Mouse (Mus musculus): ENCODE measurements around the gene Trim41. TPM values are rescaled to one million over a fixed set of nuclear protein-coding genes. Genes with fewer than 3 reads are reported as not detected.
"Not testable (repeated sequence)": the region's sequence is repeated elsewhere in the genome, so short reads cannot be mapped to it uniquely, and the experiment has no call there.

Gene Trim41
- polyA plus RNA-seq, 1 experiment from 2014 or later, result 7.5 TPM

DNA sequence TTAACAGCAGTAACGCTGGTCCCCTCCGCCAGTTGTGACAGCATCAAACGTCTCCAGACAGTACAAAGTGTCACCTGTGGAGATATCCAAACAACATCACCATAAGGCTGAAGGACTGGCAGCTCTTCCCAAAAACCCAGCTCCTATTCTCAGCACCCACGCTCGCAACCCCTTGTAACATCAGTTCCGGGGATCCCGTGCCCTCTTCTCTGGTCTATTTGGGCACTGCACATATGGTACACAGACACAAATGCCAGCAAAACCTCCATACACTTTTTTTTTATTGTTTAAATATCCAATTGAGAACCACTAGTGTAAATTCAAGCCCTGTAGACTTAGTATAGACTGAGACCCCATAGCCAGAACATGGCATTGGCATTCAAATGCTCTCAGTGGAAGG lies 21.9 kb downstream of the Trim41 start:
- Histone ChIP-seq H3K4me1 (replicated peaks) (peaks cover 20% of the 10 kb centered on the region), H3K36me3 (no peaks in the 10 kb centered on the region), H3K27me3 (0 out of 2 replicates have a peak, but pooled peaks cover 4% of the 10 kb centered on the region), H3K9me3 (no peaks in the 10 kb centered on the region), H3K4me2 (no peak overlapping the region), H3K4me3 (no peak overlapping the region), H3K27ac (no peak overlapping the region), H3K9ac (no peak overlapping the region)
- 91% methylated on average over 7 of the region's 7 CpGs for WGBS
- no peak for ATAC-seq (ENCODE audit: low FRiP score)

DNA sequence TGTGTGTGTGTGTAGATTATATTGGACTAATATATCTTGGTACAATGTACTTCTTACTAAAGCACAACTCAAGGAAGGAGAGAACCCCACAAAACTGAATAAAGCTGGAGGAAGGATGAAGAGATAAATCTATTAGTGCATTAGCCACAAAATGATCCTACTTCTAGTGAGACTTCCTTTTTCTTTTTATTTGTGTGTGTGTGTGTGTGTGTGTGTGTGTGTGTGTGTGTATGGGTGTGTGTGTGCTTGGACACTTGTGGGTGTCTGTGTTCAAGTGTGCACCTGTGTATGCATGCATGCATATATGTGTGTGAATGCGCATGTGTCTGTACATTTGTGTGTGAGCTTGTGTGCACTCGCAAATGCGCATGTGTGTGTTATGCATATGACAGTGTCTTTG lies 24.0 kb downstream of the Trim41 start:
- no peaks in the 10 kb centered on the region for H3K9me3 ChIP-seq
- no peaks in the 10 kb centered on the region for H3K36me3 ChIP-seq

DNA sequence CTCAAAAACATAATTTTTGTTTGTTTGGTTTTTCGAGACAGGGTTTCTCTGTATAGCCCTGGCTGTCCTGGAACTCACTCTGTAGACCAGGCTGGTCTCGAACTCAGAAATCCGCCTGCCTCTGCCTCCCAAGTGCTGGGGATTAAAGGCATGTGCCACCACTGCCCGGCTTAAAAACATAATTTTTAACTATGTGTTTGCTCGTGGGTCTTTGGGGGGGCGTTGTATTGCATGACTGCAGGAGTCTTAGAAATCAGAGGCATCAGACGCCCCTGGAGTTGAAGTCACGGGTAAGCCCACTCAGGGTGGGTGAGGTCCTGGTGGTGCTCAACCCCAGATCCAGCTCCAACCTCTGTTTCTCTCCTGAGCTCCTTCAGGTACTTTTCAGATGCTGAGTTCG lies 25.3 kb downstream of the Trim41 start:
- not testable (repeated sequence) for H3K27ac ChIP-seq

More for the DNA sequence above, 24.0 kb downstream of the Trim41 start:
- Histone ChIP-seq H3K4me1 (replicated peaks) (peaks cover 13% of the 10 kb centered on the region), H3K4me2 (no peak overlapping the region), H3K27ac (no peak overlapping the region), H3K4me3 (no peak overlapping the region), H3K27me3 (0 out of 2 replicates have a peak, but pooled peaks cover 4% of the 10 kb centered on the region), H3K9ac (no peak overlapping the region)
- WGBS, result 98% methylated on average over 3 of the region's 3 CpGs
- ATAC-seq (ENCODE audit: low FRiP score), result no peak

DNA sequence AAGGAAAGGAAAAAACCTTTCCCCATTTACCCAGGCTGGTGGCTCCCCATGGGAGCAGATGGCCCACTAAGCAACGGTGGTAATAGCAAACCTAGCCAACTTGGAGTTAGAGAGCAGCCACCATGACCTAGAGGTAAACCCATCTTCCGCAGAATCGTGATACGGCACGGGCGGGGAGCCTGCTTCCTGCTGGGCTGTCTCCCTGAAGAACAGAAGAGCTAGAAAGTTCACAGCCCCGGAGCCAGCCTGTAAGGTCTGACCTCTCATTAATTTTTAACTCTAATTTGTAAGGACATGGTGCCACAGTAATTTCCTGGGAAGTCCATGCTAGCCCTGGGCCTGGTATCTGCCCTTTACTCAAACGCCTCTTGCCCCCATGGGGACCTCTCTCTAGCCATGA lies 26.2 kb downstream of the Trim41 start:
- peaks cover 6% of the 10 kb centered on the region; the same call in 1 of the 2 replicates for H3K4me1 ChIP-seq (replicated peaks)
- H3K9ac ChIP-seq, result no peak overlapping the region
- 34% methylated on average over 8 of the region's 8 CpGs for WGBS
- H3K4me2 ChIP-seq, result no peak overlapping the region
- no peaks in the 10 kb centered on the region for H3K9me3 ChIP-seq
- ATAC-seq (ENCODE audit: low FRiP score), result no peak
- no peak overlapping the region for H3K4me3 ChIP-seq
- no peaks in the 10 kb centered on the region for H3K36me3 ChIP-seq
- no peak overlapping the region for H3K27ac ChIP-seq
- 0 out of 2 replicates have a peak, but pooled peaks cover 4% of the 10 kb centered on the region for H3K27me3 ChIP-seq

More for the DNA sequence above, 25.3 kb downstream of the Trim41 start:
- H3K9ac ChIP-seq; ATAC-seq (ENCODE audit: low FRiP score); H3K4me3 ChIP-seq; H3K36me3 ChIP-seq; H3K27me3 ChIP-seq; H3K4me2 ChIP-seq; H3K4me1 ChIP-seq (replicated peaks); H3K9me3 ChIP-seq: not testable (repeated sequence)
- 84% methylated on average over 9 of the region's 9 CpGs for WGBS

DNA sequence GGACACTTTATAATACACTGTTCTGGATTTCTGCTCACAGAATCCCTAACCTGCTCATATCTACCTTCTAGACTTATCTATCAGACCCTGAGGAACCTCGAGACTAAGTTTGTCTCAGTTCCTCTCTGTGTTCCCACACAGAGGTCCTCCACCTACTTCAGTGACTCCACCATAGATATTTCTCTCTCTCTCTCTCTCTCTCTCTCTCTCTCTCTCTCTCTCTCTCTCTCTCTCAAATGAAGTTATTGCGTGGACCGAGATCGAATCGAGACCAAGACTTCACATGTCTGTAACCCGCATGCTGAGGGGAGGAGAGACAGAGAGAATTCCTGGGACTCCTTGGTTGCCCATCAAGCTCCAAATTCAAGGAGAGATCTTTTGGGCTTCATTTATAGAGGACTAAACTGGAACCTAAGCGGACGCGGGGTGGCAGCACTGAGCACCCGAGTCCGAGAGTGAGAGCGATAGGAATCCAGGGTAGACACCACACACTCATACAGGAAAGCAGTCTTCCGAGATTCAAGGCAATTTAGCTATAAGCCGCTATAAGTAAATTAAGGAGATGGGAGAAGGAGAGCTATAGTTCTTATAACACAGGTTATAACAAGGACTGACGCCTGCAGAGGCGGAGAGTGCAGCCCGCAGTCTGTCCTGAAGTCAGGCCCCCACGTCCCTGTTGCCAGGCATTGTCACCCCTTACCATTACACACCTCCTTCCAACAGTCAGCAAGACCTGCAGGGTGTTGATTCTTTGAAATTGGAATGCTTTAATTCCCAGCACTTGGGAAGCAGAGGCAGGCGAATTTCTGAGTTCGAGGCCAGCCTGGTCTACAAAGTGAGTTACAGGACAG lies 27.0 kb downstream of the Trim41 start:
- Histone ChIP-seq H3K4me1 (replicated peaks) (peaks cover 6% of the 10 kb centered on the region; the same call in 1 of the 2 replicates), H3K36me3 (no peaks in the 10 kb centered on the region), H3K4me3 (peak overlapping the region; percentile 15; the same call in 1 of the 2 replicates), H3K4me2 (peak overlapping the region; percentile 47), H3K27me3 (0 out of 2 replicates have a peak, but pooled peaks cover 4% of the 10 kb centered on the region), H3K27ac (no peak overlapping the region), H3K9ac (no peak overlapping the region), H3K9me3 (no peaks in the 10 kb centered on the region)
- WGBS, result 15% methylated on average over 20 of the region's 20 CpGs
- ATAC-seq (ENCODE audit: low FRiP score), result no peak

DNA sequence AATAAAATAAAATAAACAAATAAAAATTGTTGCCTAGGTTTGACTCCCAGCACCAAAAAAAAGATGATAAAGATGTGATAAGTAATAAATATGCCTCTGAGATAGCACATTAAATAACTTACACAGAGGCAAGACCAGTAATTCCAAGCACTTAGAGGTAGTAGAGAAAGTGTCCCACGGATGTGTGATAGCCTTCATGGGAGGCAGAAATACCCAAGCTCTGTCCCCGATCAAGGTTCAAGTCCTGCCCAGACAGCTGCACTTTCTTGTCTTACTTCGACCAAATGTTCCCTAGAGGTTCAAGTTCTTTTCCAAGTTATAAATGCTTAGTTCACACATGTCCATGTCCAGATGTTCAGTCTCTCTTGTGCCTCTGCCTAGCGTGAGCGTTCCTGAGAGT lies 27.9 kb downstream of the Trim41 start:
- WGBS, result 87% methylated on average over 5 of the region's 5 CpGs
- Histone ChIP-seq H3K27me3 (0 out of 2 replicates have a peak, but pooled peaks cover 4% of the 10 kb centered on the region), H3K4me1 (replicated peaks) (peaks cover 6% of the 10 kb centered on the region; the same call in 1 of the 2 replicates), H3K9me3 (no peaks in the 10 kb centered on the region), H3K4me2 (no peak overlapping the region), H3K36me3 (no peaks in the 10 kb centered on the region), H3K9ac (no peak overlapping the region), H3K27ac (no peak overlapping the region), H3K4me3 (no peak overlapping the region)
- no peak for ATAC-seq (ENCODE audit: low FRiP score)

DNA sequence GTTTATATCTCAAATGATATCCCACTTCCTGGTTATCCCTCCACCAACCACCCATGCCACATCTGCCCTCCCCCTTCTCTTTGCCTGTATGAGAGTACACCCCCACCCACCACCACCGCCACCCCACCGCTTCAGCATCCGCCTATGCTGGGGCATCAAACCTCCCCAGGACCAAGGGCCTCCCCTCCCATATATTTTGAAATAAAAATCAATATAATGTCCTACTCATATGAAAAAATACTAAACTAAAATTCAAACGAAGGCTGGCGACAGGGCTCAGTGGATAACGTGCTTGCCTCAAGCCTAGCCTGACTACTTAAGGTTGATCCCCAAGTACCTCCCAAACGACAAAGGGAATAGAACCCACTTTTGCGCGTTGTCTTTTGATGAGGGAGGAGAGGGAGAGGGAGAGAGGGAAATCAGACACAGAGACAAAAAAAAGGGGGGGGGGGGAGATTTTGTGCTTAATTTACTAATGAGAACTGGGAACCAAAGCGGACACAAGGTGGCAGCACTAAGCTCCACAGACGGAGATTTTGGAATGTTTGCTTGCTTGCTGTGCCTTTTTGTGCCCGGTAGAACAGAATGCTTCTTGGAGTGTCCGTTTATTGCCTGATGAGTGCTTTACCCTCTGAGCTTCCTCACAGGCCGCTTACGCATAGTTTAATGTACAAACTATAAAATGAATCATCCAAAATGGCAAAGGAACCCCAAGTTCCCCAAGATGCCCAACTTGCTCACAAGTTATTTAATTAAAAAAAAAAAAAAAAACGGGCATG lies 28.7 kb downstream of the Trim41 start:
- 11% methylated on average over 16 of the region's 16 CpGs for WGBS
- peak; percentile 83 for ATAC-seq (ENCODE audit: low FRiP score)
- H3K4me1 ChIP-seq (replicated peaks), result peaks cover 6% of the 10 kb centered on the region; the same call in 1 of the 2 replicates

DNA sequence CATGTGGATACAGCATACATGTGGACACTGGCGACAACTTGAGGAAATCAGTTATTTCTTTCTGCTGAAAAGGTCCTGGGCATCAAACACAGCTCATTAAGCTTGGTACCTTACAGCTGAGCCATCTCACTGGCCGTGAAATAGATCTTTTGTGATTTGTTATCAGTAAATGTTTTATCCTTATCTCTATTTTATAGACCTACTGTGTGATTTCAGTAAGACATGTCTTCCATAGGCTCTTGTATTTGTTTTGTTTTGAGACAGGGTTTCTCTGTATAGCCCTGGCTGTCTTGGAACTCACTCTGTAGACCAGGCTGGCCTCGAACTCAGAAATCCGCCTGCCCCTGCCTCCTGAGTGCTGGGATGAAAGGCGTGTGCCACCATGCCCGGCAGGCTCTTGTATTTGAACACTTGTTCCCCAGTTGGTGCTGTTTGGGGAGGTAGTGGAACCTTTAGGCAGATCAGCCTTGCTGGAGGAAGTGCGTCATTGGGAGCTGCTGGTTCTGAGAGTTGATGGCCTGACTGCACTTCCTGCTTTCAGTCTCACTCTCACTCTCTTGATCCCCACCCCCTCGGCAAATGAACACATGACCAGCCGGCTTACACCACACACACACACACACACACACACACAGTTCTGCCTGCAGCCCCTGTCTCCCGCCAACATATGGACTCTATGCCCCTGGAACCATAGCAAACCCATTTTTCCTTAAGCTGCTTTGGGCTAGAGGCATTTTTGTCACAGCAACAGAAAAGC lies 29.5 kb downstream of the Trim41 start:
- Histone ChIP-seq H3K4me3 (peak overlapping the region; percentile 38), H3K4me2 (peak overlapping the region; percentile 53), H3K4me1 (replicated peaks) (peaks cover 6% of the 10 kb centered on the region; the same call in 1 of the 2 replicates), H3K9ac (no peak overlapping the region), H3K27me3 (0 out of 2 replicates have a peak, but pooled peaks cover 4% of the 10 kb centered on the region), H3K9me3 (no peaks in the 10 kb centered on the region), H3K27ac (no peak overlapping the region), H3K36me3 (no peaks in the 10 kb centered on the region)
- 50% methylated on average over 10 of the region's 10 CpGs for WGBS
- ATAC-seq (ENCODE audit: low FRiP score), result peak; percentile 77

More for the DNA sequence above, 28.7 kb downstream of the Trim41 start:
- Histone ChIP-seq H3K36me3 (no peaks in the 10 kb centered on the region), H3K9me3 (no peaks in the 10 kb centered on the region), H3K4me3 (peak overlapping the region; percentile 38), H3K4me2 (peak overlapping the region; percentile 53), H3K27ac (peak overlapping the region; percentile 19; the same call in 1 of the 2 replicates), H3K27me3 (0 out of 2 replicates have a peak, but pooled peaks cover 4% of the 10 kb centered on the region), H3K9ac (peak overlapping the region; percentile 49)

DNA sequence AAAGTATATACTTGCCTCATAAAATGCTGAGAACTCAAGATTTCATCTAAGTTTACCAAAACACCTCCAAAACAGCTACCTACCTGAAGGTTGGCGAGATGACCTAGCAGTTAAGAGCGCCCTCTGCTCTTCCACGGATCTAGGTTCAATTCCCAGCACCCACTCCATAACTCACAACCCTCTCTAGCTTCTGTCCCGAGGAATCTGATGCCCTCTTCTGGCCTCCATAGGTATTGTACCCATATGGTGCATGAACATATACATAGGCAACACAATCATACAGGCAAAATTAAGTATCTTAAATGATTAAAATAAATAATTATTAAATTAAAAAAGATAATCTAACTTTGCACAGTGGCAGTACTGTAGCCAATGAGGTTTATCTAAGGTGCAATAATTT lies 34.9 kb downstream of the Trim41 start:
- Histone ChIP-seq H3K9ac (no peak overlapping the region), H3K4me1 (replicated peaks) (no peaks in the 10 kb centered on the region), H3K36me3 (no peaks in the 10 kb centered on the region), H3K27ac (no peak overlapping the region), H3K27me3 (0 out of 2 replicates have a peak, but pooled peaks cover 3% of the 10 kb centered on the region), H3K9me3 (no peaks in the 10 kb centered on the region), H3K4me2 (no peak overlapping the region), H3K4me3 (no peak overlapping the region)
- ATAC-seq (ENCODE audit: low FRiP score), result no peak
- WGBS, result 88% methylated on average over 4 of the region's 4 CpGs

DNA sequence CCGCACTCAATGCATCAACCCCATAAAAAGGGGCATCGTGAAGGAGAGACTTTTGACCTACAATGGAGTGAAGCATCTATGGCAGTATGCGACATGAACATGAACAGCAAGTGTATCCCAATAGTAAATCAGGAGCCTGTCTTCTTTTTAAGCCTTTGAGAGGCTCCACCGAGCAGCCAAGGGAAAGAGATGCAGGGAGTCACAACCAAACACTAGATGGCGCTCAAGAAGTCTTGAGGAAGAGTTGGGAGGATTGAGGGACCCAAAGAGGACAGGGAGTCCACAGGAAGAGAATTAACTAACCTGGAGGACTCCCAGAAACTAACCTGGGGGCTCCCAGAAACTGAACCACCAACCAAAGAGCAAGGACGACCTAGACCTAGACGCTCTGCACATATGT lies 37.7 kb downstream of the Trim41 start:
- H3K27ac ChIP-seq, result no peak overlapping the region
- ATAC-seq (ENCODE audit: low FRiP score), result no peak

DNA sequence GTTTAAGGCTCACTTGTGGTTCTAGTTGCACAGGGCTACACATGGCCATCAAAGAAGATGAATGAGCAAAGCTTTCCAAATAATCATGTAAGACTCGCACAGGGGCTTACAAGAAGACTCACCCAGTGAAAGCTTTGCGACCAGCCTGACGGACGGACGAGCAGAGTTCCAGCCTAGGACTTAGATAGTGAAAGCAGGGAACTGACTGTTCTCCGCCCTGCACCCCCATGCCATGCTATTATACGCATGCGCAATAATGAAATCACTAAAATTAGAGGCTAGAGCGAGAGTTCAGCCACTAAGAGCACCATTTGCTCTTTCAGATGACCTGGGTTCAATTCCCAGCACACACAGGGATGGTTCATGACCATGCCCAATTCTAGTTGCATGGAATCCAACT lies 39.9 kb downstream of the Trim41 start:
- 96% methylated on average over 9 of the region's 9 CpGs for WGBS
- H3K4me2 ChIP-seq, result no peak overlapping the region
- H3K27ac ChIP-seq, result no peak overlapping the region
- H3K4me3 ChIP-seq, result no peak overlapping the region
- H3K36me3 ChIP-seq, result no peaks in the 10 kb centered on the region
- H3K9ac ChIP-seq, result no peak overlapping the region
- H3K9me3 ChIP-seq, result no peaks in the 10 kb centered on the region
- ATAC-seq (ENCODE audit: low FRiP score), result no peak
- 0 out of 2 replicates have a peak, but pooled peaks cover 3% of the 10 kb centered on the region for H3K27me3 ChIP-seq
- H3K4me1 ChIP-seq (replicated peaks), result peaks cover 5% of the 10 kb centered on the region; the same call in 1 of the 2 replicates

More for the DNA sequence above, 37.7 kb downstream of the Trim41 start:
- Histone ChIP-seq H3K9ac (no peak overlapping the region), H3K36me3 (no peaks in the 10 kb centered on the region), H3K9me3 (no peaks in the 10 kb centered on the region), H3K4me3 (no peak overlapping the region), H3K4me1 (replicated peaks) (peaks cover 2% of the 10 kb centered on the region; the same call in 1 of the 2 replicates), H3K27me3 (0 out of 2 replicates have a peak, but pooled peaks cover 3% of the 10 kb centered on the region), H3K4me2 (no peak overlapping the region)
- WGBS, result 39% methylated on average over 7 of the region's 7 CpGs
